Mouse (Mus musculus): ENCODE data around the gene Zbtb44.

DNA sequence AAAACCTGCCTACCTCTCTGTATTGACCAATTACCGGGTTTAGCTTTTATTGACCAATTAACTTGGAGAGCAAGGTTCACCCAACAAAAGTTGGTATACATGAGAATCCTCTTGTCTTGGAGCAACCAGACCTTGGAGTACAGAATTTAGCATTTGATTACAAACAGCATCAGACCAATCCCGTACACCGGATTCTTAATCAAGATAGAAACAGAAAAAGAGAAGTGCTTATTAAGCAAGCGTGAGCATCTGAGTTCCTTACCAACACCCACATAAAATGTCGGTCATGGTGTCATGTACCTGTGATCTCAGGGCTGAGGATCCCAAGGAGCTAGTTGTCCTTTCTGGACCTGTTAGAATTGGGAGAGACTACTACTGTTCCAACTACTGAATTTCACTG is 19.8 kb downstream of the Zbtb44 start:
- no peak for TF ChIP-seq CTCF (IDR thresholded peaks at IDR 0.05)
- no peak for TF ChIP-seq EP300 (IDR thresholded peaks at IDR 0.05)

Data from lung, postnatal 0 days (tissue).